Mouse (Mus musculus) small intestine, adult 2 months (tissue): ENCODE measurements around the gene Atp6v1fnb. TPM values are rescaled to one million over a fixed set of nuclear protein-coding genes. Genes with fewer than 3 reads are reported as not detected.

Source experiments
- H3K27ac ChIP-seq: fragments of 200-500 bp; 2 replicates; pipeline ENCODE4 v1.5.1; 2012; ENCODE audit warnings: low read depth, low read length, control low read depth, inconsistent platforms; ENCODE audit not compliant: insufficient read depth
- H3K27me3 ChIP-seq: fragments of 200-500 bp; 2 replicates; pipeline ENCODE4 v1.6.1; 2012; ENCODE audit warnings: mild to moderate bottlenecking, moderate library complexity, low read length, inconsistent platforms; ENCODE audit not compliant: control insufficient read depth, insufficient read depth
- H3K36me3 ChIP-seq: fragments of 200-500 bp; 2 replicates; pipeline ENCODE4 v1.6.1; 2012; ENCODE audit warnings: mild to moderate bottlenecking, low read length, control low read depth, inconsistent platforms; ENCODE audit not compliant: control insufficient read depth, insufficient read depth
- H3K4me1 ChIP-seq: fragments of 200-500 bp; 2 replicates; pipeline ENCODE4 v1.6.1; 2012; ENCODE audit warnings: low read length, inconsistent platforms, mixed read lengths; ENCODE audit not compliant: control insufficient read depth, insufficient read depth, insufficient read length
- H3K4me3 ChIP-seq: fragments of 200-500 bp; 2 replicates; pipeline ENCODE4 v1.5.1; 2012; ENCODE audit warnings: low read depth, mild to moderate bottlenecking, control low read depth, inconsistent platforms, low read length, moderate library complexity
- CTCF ChIP-seq: fragments of 200-500 bp; IDR thresholded peaks from 2 replicates; pipeline ENCODE4 v1.5.1; 2012; ENCODE audit warnings: low read depth, mild to moderate bottlenecking, control low read depth, inconsistent platforms, low read length, moderate library complexity, mixed read lengths; ENCODE audit not compliant: insufficient replicate concordance, insufficient read length; ENCODE audit errors: extremely low read depth
- POLR2A ChIP-seq: fragments of 200-500 bp; IDR thresholded peaks from 2 replicates; pipeline ENCODE4 v1.6.1; 2012; ENCODE audit warnings: low read depth, mild to moderate bottlenecking, control low read depth, inconsistent platforms, low read length, moderate library complexity
- WGBS: fragments of 180-500 bp; shearing (Covaris S2); methylation state at CpG from one replicate; pipeline ENCODE4 v1.1.7; 2018; 5-methylcytosine and 5-hydroxymethylcytosine counted together
- polyA plus RNA-seq: library from polyadenylated mRNA; depleted of rRNA; stranded (reverse); fragments of >200 nt; gene quantifications from 2 replicates; pipeline ENCODE4 v1.2.3, GENCODE M21; 2012

Gene Atp6v1fnb
- polyA plus RNA-seq, 1 experiment: 0.20 TPM

GRCm38 (mm10) chr6:29439251-29439650 lies 32.0 kb upstream of the Atp6v1fnb start:
- no peak overlapping the region for H3K4me3 ChIP-seq
- TF ChIP-seq POLR2A (no peak), CTCF (no peak)
- H3K27ac ChIP-seq: no peak overlapping the region
- H3K27me3 ChIP-seq: peaks cover 15% of the 10 kb centered on the region; the same call in 1 of the 2 replicates
- no peaks in the 10 kb centered on the region for H3K36me3 ChIP-seq
- WGBS: 75% methylated on average over 4 of the region's 4 CpGs
- H3K4me1 ChIP-seq: no peaks in the 10 kb centered on the region; the same call in 1 of the 2 replicates

GRCm38 (mm10) chr6:29439789-29440188 lies 31.4 kb upstream of the Atp6v1fnb start:
- Histone ChIP-seq H3K4me1 (no peaks in the 10 kb centered on the region; the same call in 1 of the 2 replicates), H3K36me3 (no peaks in the 10 kb centered on the region), H3K27ac (no peak overlapping the region), H3K4me3 (no peak overlapping the region), H3K27me3 (peaks cover 9% of the 10 kb centered on the region; the same call in 1 of the 2 replicates)
- 84% methylated on average over 6 of the region's 6 CpGs for WGBS
- no peak for TF ChIP-seq POLR2A
- TF ChIP-seq CTCF: no peak

- Histone ChIP-seq H3K36me3 (no peaks in the 10 kb centered on the region), H3K27me3 (no peaks in the 10 kb centered on the region), H3K4me3 (no peak overlapping the region), H3K4me1 (no peaks in the 10 kb centered on the region), H3K27ac (no peak overlapping the region)
- TF ChIP-seq CTCF: peak; percentile 69; the same call in 1 of the 2 replicates
- no peak for TF ChIP-seq POLR2A
- WGBS: 58% methylated on average over 11 of the region's 11 CpGs
These were observed 26.5 kb upstream of the Atp6v1fnb start for GRCm38 (mm10) chr6:29444773-29445172.

- TF ChIP-seq POLR2A (no peak), CTCF (no peak)
- 66% methylated on average over 7 of the region's 7 CpGs for WGBS
- no peak overlapping the region for H3K4me3 ChIP-seq
- no peaks in the 10 kb centered on the region for H3K27me3 ChIP-seq
- H3K36me3 ChIP-seq: no peaks in the 10 kb centered on the region
- H3K4me1 ChIP-seq: no peaks in the 10 kb centered on the region
- H3K27ac ChIP-seq: no peak overlapping the region
These were observed 25.9 kb upstream of the Atp6v1fnb start for GRCm38 (mm10) chr6:29445354-29445753.

GRCm38 (mm10) chr6:29449858-29450257 lies 21.4 kb upstream of the Atp6v1fnb start:
- Histone ChIP-seq H3K36me3 (no peaks in the 10 kb centered on the region), H3K27ac (no peak overlapping the region), H3K4me1 (no peaks in the 10 kb centered on the region), H3K4me3 (no peak overlapping the region), H3K27me3 (no peaks in the 10 kb centered on the region)
- WGBS: 24% methylated on average over 4 of the region's 4 CpGs
- TF ChIP-seq POLR2A (no peak), CTCF (no peak)

GRCm38 (mm10) chr6:29450667-29451066 lies 20.6 kb upstream of the Atp6v1fnb start:
- no peak overlapping the region for H3K27ac ChIP-seq
- TF ChIP-seq CTCF (no peak), POLR2A (no peak)

GRCm38 (mm10) chr6:29461502-29461901 lies 9.7 kb upstream of the Atp6v1fnb start:
- TF ChIP-seq POLR2A: no peak
- TF ChIP-seq CTCF: no peak
- Histone ChIP-seq H3K4me1 (no peaks in the 10 kb centered on the region), H3K36me3 (no peaks in the 10 kb centered on the region), H3K4me3 (no peak overlapping the region), H3K27me3 (no peaks in the 10 kb centered on the region), H3K27ac (no peak overlapping the region)
- 57% methylated on average over 7 of the region's 7 CpGs for WGBS

More at GRCm38 (mm10) chr6:29450667-29451066, 20.6 kb upstream of the Atp6v1fnb start:
- Histone ChIP-seq H3K4me3 (no peak overlapping the region), H3K27me3 (no peaks in the 10 kb centered on the region), H3K36me3 (no peaks in the 10 kb centered on the region), H3K4me1 (no peaks in the 10 kb centered on the region)
- 90% methylated on average over 6 of the region's 6 CpGs for WGBS
